Mouse (Mus musculus) embryonic fibroblast, embryonic 13.5 days (primary cell): ENCODE results near the gene Lamc3.

Experiments
- CTCF ChIP-seq: IDR thresholded peaks from 2 replicates; pipeline ENCODE4 v1.5.1; 2011; ENCODE audit warnings: mild to moderate bottlenecking, control low read depth, low read length, moderate library complexity, borderline replicate concordance; ENCODE audit not compliant: insufficient read depth
- POLR2A ChIP-seq: IDR thresholded peaks from 2 replicates; pipeline ENCODE4 v1.6.1; 2011; ENCODE audit warnings: low read depth, mild to moderate bottlenecking, control low read depth, low read length, moderate library complexity

DNA sequence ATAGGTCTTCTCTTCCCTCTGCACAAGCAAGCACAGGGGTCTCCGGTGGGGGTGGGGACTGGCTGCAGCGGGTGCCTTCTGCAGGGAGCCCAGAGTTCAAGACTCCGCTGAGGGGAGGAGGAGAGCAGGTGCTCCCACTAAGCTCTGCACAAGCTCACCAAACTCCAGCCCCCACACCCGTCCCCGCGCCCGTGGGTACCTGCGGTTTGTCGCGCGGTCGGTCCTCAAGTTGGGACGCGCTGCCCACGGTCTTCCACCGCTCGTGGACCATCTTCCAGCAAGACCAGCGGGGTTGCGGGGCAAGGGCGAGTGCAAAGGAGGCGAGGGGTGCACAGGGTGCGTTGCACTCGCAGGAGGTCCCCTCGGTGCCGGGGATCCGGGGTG, 41.6 kb upstream of the Lamc3 start:
- no peak for TF ChIP-seq CTCF
- no peak for TF ChIP-seq POLR2A
